Mouse (Mus musculus): ENCODE results near the gene Slc12a7.

- TF ChIP-seq ZMIZ1 (IDR thresholded peaks at IDR 0.05; ENCODE audit: low read depth, low read length) (no peak), ELF1 (IDR thresholded peaks at IDR 0.05; ENCODE audit: low read depth, low read length) (no peak), KAT2A (conservative IDR thresholded peaks at IDR 0.05; ENCODE audit: low read depth, low read length) (no peak), POLR2AphosphoS2 (IDR thresholded peaks at IDR 0.05; ENCODE audit: low read length) (no peak), CTCF (IDR thresholded peaks at IDR 0.05 in 2 of 3, conservative IDR thresholded peaks at IDR 0.05 in 1 of 3; ENCODE audit: control insufficient read depth in 1 of 3, insufficient read depth in 1 of 3, low read depth in 2 of 3, low read length in 3 of 3, poor library complexity in 1 of 3, severe bottlenecking in 1 of 3) (no peak), ZNF384 (IDR thresholded peaks at IDR 0.05; ENCODE audit: low read depth, low read length) (no peak), POLR2A (IDR thresholded peaks at IDR 0.05; ENCODE audit: control insufficient read depth in 1 of 2, insufficient read depth in 1 of 2, low read depth in 1 of 2, low read length in 2 of 2, poor library complexity in 1 of 2) (no peak), BHLHE40 (IDR thresholded peaks at IDR 0.05; ENCODE audit: borderline replicate concordance, low read depth, low read length) (no peak)
Measured at GRCm38 (mm10) chr13:73709491-73709890, 23.4 kb upstream of the Slc12a7 start.

Measured in MEL (cell line).